Mouse (Mus musculus) heart, adult 2 months (tissue): ENCODE measurements around the gene Olfr1474.

Experiments used
- CTCF ChIP-seq: fragments of 200-600 bp; IDR thresholded peaks from 2 replicates; pipeline ENCODE4 v1.8.1; 2022; ENCODE audit warnings: antibody characterized with exemption, mild to moderate bottlenecking, moderate library complexity
- POLR2A ChIP-seq: fragments of 200-500 bp; IDR thresholded peaks from 2 replicates; pipeline ENCODE4 v1.6.1; 2011; ENCODE audit warnings: mild to moderate bottlenecking, low read depth, low read length, control low read depth; ENCODE audit not compliant: insufficient read depth

DNA sequence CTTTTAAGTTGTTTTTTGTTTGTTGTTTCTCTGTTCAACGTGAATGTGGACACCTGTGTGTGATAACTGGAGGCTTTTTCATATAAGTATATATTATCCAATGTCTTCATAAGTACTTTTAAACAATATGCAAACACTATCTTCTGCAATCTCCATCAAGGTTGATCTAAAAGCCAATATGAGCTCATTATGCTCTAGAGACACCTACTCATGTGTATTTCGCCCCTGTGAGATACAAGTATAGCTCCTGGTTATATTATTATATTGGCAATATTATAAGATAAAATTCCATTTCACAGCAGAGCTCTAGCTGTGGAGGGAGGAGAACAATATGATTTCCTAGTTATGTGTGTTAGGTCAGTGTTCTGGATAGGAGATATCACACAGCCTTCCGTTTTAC lies 30.9 kb downstream of the Olfr1474 start, which contains the start of gene Olfr1477:
- TF ChIP-seq CTCF: no peak
- TF ChIP-seq POLR2A: no peak
